Mouse (Mus musculus) liver, postnatal 0 days (tissue): ENCODE measurements around the gene Hist1h2ak.

Experiments
- CTCF ChIP-seq: sonication (generic); IDR thresholded peaks from 2 replicates; pipeline ENCODE4 v1.5.1; 2016; ENCODE audit warnings: antibody characterized with exemption, low read depth
- EP300 ChIP-seq: IDR thresholded peaks from 2 replicates; pipeline ENCODE4 v1.6.1; 2016; ENCODE audit warnings: antibody characterized with exemption, low read depth, mild to moderate bottlenecking

- no peak for TF ChIP-seq CTCF
- no peak for TF ChIP-seq EP300
Observed at GRCm38 (mm10) chr13:21727948-21728572, 25.6 kb downstream of the Hist1h2ak start.
